Mouse (Mus musculus) lung, adult 2 months (tissue): Measurements from ENCODE around the gene Fbxo17. TPM values are rescaled to one million over a fixed set of nuclear protein-coding genes. Genes with fewer than 3 reads are reported as not detected.
A peak's percentile ranks its signal among the peaks of the same experiment; 100 is the strongest.

Experiments used
- DNase-seq: peaks from one replicate; pipeline ENCODE4 v3.0.0; 2022
- H3K4me1 ChIP-seq: fragments of 200-500 bp; 2 replicates; pipeline ENCODE4 v1.6.1; 2011; ENCODE audit warnings: low read length; ENCODE audit not compliant: control insufficient read depth, insufficient read depth
- H3K4me3 ChIP-seq: fragments of 200-500 bp; replicated peaks from 2 replicates; pipeline ENCODE3; 2011; ENCODE audit warnings: low read depth, mild to moderate bottlenecking, control low read depth, low read length; ENCODE audit errors: extremely low read depth
- CTCF ChIP-seq: fragments of 200-500 bp; IDR thresholded peaks from 2 replicates; pipeline ENCODE4 v1.5.1; 2011; ENCODE audit warnings: mild to moderate bottlenecking, low read length, control low read depth; ENCODE audit not compliant: insufficient read depth
- POLR2A ChIP-seq: fragments of 200-500 bp; IDR thresholded peaks from 2 replicates; pipeline ENCODE4 v1.6.1; 2011; ENCODE audit warnings: low read depth, mild to moderate bottlenecking, control low read depth, low read length, borderline replicate concordance; ENCODE audit errors: extremely low read depth
- WGBS: fragments of 180-500 bp; shearing (Covaris S2); methylation state at CpG from one replicate; pipeline ENCODE4 v1.1.7; 2018; 5-methylcytosine and 5-hydroxymethylcytosine counted together
- polyA plus RNA-seq: library from polyadenylated mRNA; depleted of rRNA; stranded (reverse); fragments of >200 nt; gene quantifications from 2 replicates; pipeline ENCODE4 v1.2.3, GENCODE M21; 2012

The Fbxo17 gene
- polyA plus RNA-seq, 1 experiment: 7.0 TPM

GRCm38 (mm10) chr7:28717726-28718125 is 1.1 kb downstream of the Fbxo17 start:
- Histone ChIP-seq H3K4me1 (no peaks in the 10 kb centered on the region), H3K4me3 (no peak overlapping the region)
- TF ChIP-seq CTCF (no peak), POLR2A (no peak)
- no peak for DNase-seq
- 69% methylated on average over 10 of the region's 10 CpGs for WGBS

GRCm38 (mm10) chr7:28719159-28719558 is 2.6 kb downstream of the Fbxo17 start:
- no peak for TF ChIP-seq CTCF
- H3K4me1 ChIP-seq: no peaks in the 10 kb centered on the region
- DNase-seq: no peak
- H3K4me3 ChIP-seq: no peak overlapping the region
- 61% methylated on average over 4 of the region's 4 CpGs for WGBS

- TF ChIP-seq POLR2A (no peak), CTCF (no peak)
- Histone ChIP-seq H3K4me3 (no peak overlapping the region), H3K4me1 (no peaks in the 10 kb centered on the region)
- DNase-seq: no peak
- 89% methylated on average over 2 of the region's 2 CpGs for whole genome bisulfite sequencing
Measured at GRCm38 (mm10) chr7:28719650-28720049, 3.0 kb downstream of the Fbxo17 start.

GRCm38 (mm10) chr7:28720753-28721537 is 4.3 kb downstream of the Fbxo17 start:
- WGBS: 68% methylated on average over 3 of the region's 3 CpGs
- no peak for DNase-seq
- TF ChIP-seq CTCF (no peak), POLR2A (no peak)
- Histone ChIP-seq H3K4me1 (no peaks in the 10 kb centered on the region), H3K4me3 (no peak overlapping the region)

- H3K4me3 ChIP-seq: no peak overlapping the region
- TF ChIP-seq CTCF (0 out of 2 replicates have a peak, but pooled peaks have one; percentile 5), POLR2A (no peak)
- WGBS: 96% methylated on average over 7 of the region's 7 CpGs
- DNase-seq: no peak
- H3K4me1 ChIP-seq: no peaks in the 10 kb centered on the region
Measured at GRCm38 (mm10) chr7:28722079-28722478, 5.5 kb downstream of the Fbxo17 start.

- Histone ChIP-seq H3K4me1 (no peaks in the 10 kb centered on the region), H3K4me3 (no peak overlapping the region)
- TF ChIP-seq POLR2A (no peak), CTCF (no peak)
- WGBS: 95% methylated on average over 2 of the region's 2 CpGs
- DNase-seq: no peak
Measured at GRCm38 (mm10) chr7:28724613-28725012, 8.0 kb downstream of the Fbxo17 start.

DNA sequence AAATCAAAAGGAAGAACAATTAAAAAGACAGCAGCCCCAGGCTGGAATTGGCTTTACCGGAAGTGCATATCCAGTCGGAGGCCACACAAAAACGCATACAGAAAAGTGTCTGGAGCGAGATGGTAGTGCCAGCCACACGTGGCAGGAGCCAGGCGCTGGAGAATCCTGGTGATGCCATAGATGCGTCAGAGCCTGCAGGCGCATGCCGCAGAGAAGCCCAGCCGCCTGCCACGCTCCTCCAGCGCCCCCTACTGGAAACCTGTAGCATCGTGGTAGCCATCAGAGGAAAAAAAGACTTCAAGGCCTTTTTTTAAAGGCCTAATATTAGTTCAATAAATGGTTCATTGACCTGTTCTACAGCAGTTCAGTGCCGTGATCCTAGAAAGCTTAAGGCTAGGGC is 10.0 kb downstream of the Fbxo17 start:
- peak; percentile 72 for DNase-seq
- WGBS: 9% methylated on average over 14 of the region's 14 CpGs
- peak; percentile 65 for TF ChIP-seq CTCF
- TF ChIP-seq POLR2A: no peak
- no peak overlapping the region for H3K4me3 ChIP-seq
- H3K4me1 ChIP-seq: no peaks in the 10 kb centered on the region

GRCm38 (mm10) chr7:28727649-28728340 is 11.2 kb downstream of the Fbxo17 start:
- no peak for TF ChIP-seq CTCF
- TF ChIP-seq POLR2A: no peak
- H3K4me1 ChIP-seq: no peaks in the 10 kb centered on the region
- DNase-seq: no peak
- WGBS: 65% methylated on average over 10 of the region's 10 CpGs
- H3K4me3 ChIP-seq: no peak overlapping the region

DNA sequence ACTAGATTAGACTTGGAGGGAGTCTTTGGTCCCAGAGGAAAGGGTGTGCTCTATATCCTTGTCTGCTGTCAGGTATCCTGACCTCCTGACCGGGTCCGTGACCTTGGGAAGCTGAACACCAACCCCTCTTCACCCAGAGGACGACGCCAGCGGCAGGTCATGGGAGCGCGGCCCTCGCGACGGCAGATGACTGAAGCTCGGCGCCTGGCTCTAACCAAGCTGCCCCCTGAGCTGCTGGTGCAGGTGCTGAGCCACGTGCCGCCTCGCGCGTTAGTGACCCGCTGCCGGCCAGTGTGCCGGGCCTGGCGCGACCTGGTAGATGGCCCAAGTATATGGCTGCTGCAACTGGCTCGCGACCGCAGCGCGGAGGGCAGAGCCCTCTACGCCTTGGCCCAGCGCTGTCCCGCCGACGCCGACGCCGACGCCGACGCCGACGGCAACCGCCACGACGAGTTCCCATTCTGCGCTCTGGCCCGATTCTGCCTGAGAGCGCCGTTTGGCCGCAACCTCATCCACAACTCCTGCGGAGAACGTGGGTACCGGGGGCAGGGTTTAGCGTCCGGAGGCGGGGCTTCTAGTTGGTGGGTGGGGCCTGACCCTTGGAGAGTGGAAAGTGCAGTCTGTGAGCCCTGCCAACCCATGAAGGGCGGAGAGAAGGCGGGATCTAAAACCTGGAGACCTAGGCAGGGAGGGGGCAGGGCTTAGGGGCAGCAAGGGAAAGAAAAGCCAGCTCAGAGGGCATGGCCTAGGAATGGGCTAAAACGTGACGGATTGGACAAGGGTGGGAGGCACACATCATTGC is 15.9 kb downstream of the Fbxo17 start:
- DNase-seq: peak; percentile 87
- peak overlapping the region; percentile 59 for H3K4me3 ChIP-seq
- 0 out of 2 replicates have a peak, but pooled peaks cover 2% of the 10 kb centered on the region for H3K4me1 ChIP-seq
- 16% methylated on average over 58 of the region's 58 CpGs for WGBS
- no peak for TF ChIP-seq POLR2A
- TF ChIP-seq CTCF: no peak
